Mouse (Mus musculus) liver, embryonic 16.5 days (tissue): Measurements from ENCODE around the gene Sp4. TPM values are rescaled to one million over a fixed set of nuclear protein-coding genes. Genes with fewer than 3 reads are reported as not detected.
A peak's percentile ranks its signal among the peaks of the same experiment; 100 is the strongest.

Source experiments
- ATAC-seq: fragments of 200-750 bp; cut with Nextera tagmentation; 2 replicates; pipeline ENCODE4 v1.8.0; 2017; ENCODE audit warnings: low read depth, mild to moderate bottlenecking, moderate number of reproducible peaks, moderate library complexity
- H3K27ac ChIP-seq: fragments of 300-500 bp; sonication (generic); 2 replicates; pipeline ENCODE4 v1.5.1; 2014; ENCODE audit warnings: mild to moderate bottlenecking, low read length
- H3K27me3 ChIP-seq: fragments of 300-500 bp; sonication (generic); 2 replicates; pipeline ENCODE4 v1.6.1; 2014; ENCODE audit warnings: low read depth, low read length, mixed read lengths; ENCODE audit not compliant: control insufficient read depth, insufficient read depth
- H3K36me3 ChIP-seq: fragments of 300-500 bp; sonication (generic); 2 replicates; pipeline ENCODE4 v1.6.1; 2014; ENCODE audit warnings: mild to moderate bottlenecking; ENCODE audit not compliant: control insufficient read depth, insufficient read depth
- H3K4me1 ChIP-seq: fragments of 300-500 bp; sonication (generic); 2 replicates; pipeline ENCODE4 v1.6.1; 2014; ENCODE audit warnings: low read depth, low read length, mixed read lengths; ENCODE audit not compliant: control insufficient read depth
- H3K4me2 ChIP-seq: fragments of 300-500 bp; sonication (generic); 2 replicates; pipeline ENCODE4 v1.6.1; 2014; ENCODE audit warnings: low read depth, low read length, mixed read lengths
- H3K4me3 ChIP-seq: fragments of 300-500 bp; sonication (generic); 2 replicates; pipeline ENCODE4 v1.5.1; 2014; ENCODE audit warnings: low read depth, mild to moderate bottlenecking, low read length
- H3K9ac ChIP-seq: fragments of 300-500 bp; sonication (generic); 2 replicates; pipeline ENCODE4 v1.6.1; 2014; ENCODE audit warnings: low read depth, low read length
- H3K9me3 ChIP-seq: fragments of 300-500 bp; sonication (generic); replicated peaks from 2 replicates; pipeline ENCODE4 v1.6.1; 2016; ENCODE audit warnings: low read length; ENCODE audit not compliant: control insufficient read depth
- WGBS: fragments of 180-500 bp; shearing (Covaris S2); extraction: QIAGEN DNeasy Blood & Tissue Kit; methylation state at CpG from one replicate; pipeline ENCODE4 v1.1.7; 2014; ENCODE audit not compliant: insufficient replicate concordance; 5-methylcytosine and 5-hydroxymethylcytosine counted together
- polyA plus RNA-seq: library from polyadenylated mRNA; unstranded; fragments of >200 nt; fragmentation: Nextera tagmentation; extraction: Ambion mirVana; gene quantifications from 2 replicates; pipeline ENCODE4 v1.2.1, GENCODE M21; 2015

Gene Sp4
- polyA plus RNA-seq, 1 experiment from 2014 or later: 5.7 TPM

- peaks cover 25% of the 10 kb centered on the region for H3K4me1 ChIP-seq
- H3K4me2 ChIP-seq: peak overlapping the region; percentile 68
- ATAC-seq: no peak
- H3K9ac ChIP-seq: no peak overlapping the region
- peak overlapping the region; percentile 29 for H3K4me3 ChIP-seq
- no peaks in the 10 kb centered on the region for H3K9me3 ChIP-seq
- H3K36me3 ChIP-seq: peaks cover 3% of the 10 kb centered on the region; the same call in 1 of the 2 replicates
- WGBS: 38% methylated on average over 2 of the region's 2 CpGs
- H3K27ac ChIP-seq: no peak overlapping the region
- no peaks in the 10 kb centered on the region for H3K27me3 ChIP-seq
These were observed 5.0 kb downstream of the Sp4 start for GRCm38 (mm10) chr12:118296236-118296635.

- H3K4me2 ChIP-seq: peak overlapping the region; percentile 68
- no peak overlapping the region for H3K9ac ChIP-seq
- peaks cover 3% of the 10 kb centered on the region; the same call in 1 of the 2 replicates for H3K36me3 ChIP-seq
- ATAC-seq: no peak
- no peak overlapping the region for H3K27ac ChIP-seq
- H3K4me3 ChIP-seq: no peak overlapping the region; the same call in 1 of the 2 replicates
- peaks cover 25% of the 10 kb centered on the region for H3K4me1 ChIP-seq
- H3K27me3 ChIP-seq: no peaks in the 10 kb centered on the region
- no peaks in the 10 kb centered on the region for H3K9me3 ChIP-seq
- 80% methylated on average over 1 of the region's 1 CpGs for WGBS
These were observed 5.4 kb downstream of the Sp4 start for GRCm38 (mm10) chr12:118295793-118296192.

- no peak overlapping the region for H3K27ac ChIP-seq
- H3K27me3 ChIP-seq: no peaks in the 10 kb centered on the region
- no peak overlapping the region for H3K4me2 ChIP-seq
- 69% methylated on average over 1 of the region's 1 CpGs for WGBS
- ATAC-seq: peak; percentile 67
- H3K36me3 ChIP-seq: no peaks in the 10 kb centered on the region
- no peak overlapping the region for H3K4me3 ChIP-seq
- no peak overlapping the region for H3K9ac ChIP-seq
- no peaks in the 10 kb centered on the region for H3K9me3 ChIP-seq
- no peaks in the 10 kb centered on the region; the same call in 1 of the 2 replicates for H3K4me1 ChIP-seq
These were observed 12.3 kb downstream of the Sp4 start for GRCm38 (mm10) chr12:118288947-118289346.

- H3K36me3 ChIP-seq: no peaks in the 10 kb centered on the region
- no peaks in the 10 kb centered on the region for H3K9me3 ChIP-seq
- no peak overlapping the region for H3K9ac ChIP-seq
- no peak for ATAC-seq
- 68% methylated on average over 6 of the region's 6 CpGs for WGBS
- no peak overlapping the region for H3K27ac ChIP-seq
- H3K27me3 ChIP-seq: no peaks in the 10 kb centered on the region
- H3K4me3 ChIP-seq: no peak overlapping the region
- no peak overlapping the region for H3K4me2 ChIP-seq
- peaks cover 7% of the 10 kb centered on the region; the same call in 1 of the 2 replicates for H3K4me1 ChIP-seq
These were observed 16.1 kb downstream of the Sp4 start for GRCm38 (mm10) chr12:118285099-118285498.

GRCm38 (mm10) chr12:118281961-118282360 is 19.3 kb downstream of the Sp4 start:
- peaks cover 7% of the 10 kb centered on the region; the same call in 1 of the 2 replicates for H3K4me1 ChIP-seq
- H3K27me3 ChIP-seq: no peaks in the 10 kb centered on the region
- WGBS: 31% methylated on average over 1 of the region's 1 CpGs
- no peak overlapping the region for H3K4me2 ChIP-seq
- no peak for ATAC-seq
- no peak overlapping the region for H3K27ac ChIP-seq
- no peaks in the 10 kb centered on the region for H3K36me3 ChIP-seq
- H3K9me3 ChIP-seq: no peaks in the 10 kb centered on the region
- no peak overlapping the region for H3K4me3 ChIP-seq
- no peak overlapping the region for H3K9ac ChIP-seq

- WGBS: 90% methylated on average over 5 of the region's 5 CpGs
- Histone ChIP-seq H3K4me2 (no peak overlapping the region), H3K9me3 (no peaks in the 10 kb centered on the region), H3K4me1 (no peaks in the 10 kb centered on the region), H3K36me3 (no peaks in the 10 kb centered on the region), H3K9ac (no peak overlapping the region), H3K27ac (no peak overlapping the region), H3K27me3 (no peaks in the 10 kb centered on the region), H3K4me3 (no peak overlapping the region)
- ATAC-seq: no peak
These were observed 24.9 kb downstream of the Sp4 start for GRCm38 (mm10) chr12:118276385-118276784.

GRCm38 (mm10) chr12:118264905-118265304 is 36.3 kb downstream of the Sp4 start:
- no peaks in the 10 kb centered on the region for H3K27me3 ChIP-seq
- no peaks in the 10 kb centered on the region for H3K9me3 ChIP-seq
- H3K27ac ChIP-seq: no peak overlapping the region
- no peak for ATAC-seq
- no peaks in the 10 kb centered on the region; the same call in 1 of the 2 replicates for H3K36me3 ChIP-seq
- no peak overlapping the region for H3K4me2 ChIP-seq
- H3K4me3 ChIP-seq: no peak overlapping the region
- H3K4me1 ChIP-seq: no peaks in the 10 kb centered on the region
- H3K9ac ChIP-seq: no peak overlapping the region

- Histone ChIP-seq H3K27me3 (no peaks in the 10 kb centered on the region), H3K27ac (no peak overlapping the region), H3K9me3 (no peaks in the 10 kb centered on the region), H3K4me3 (no peak overlapping the region), H3K36me3 (no peaks in the 10 kb centered on the region; the same call in 1 of the 2 replicates), H3K9ac (no peak overlapping the region), H3K4me2 (no peak overlapping the region), H3K4me1 (no peaks in the 10 kb centered on the region)
- 62% methylated on average over 1 of the region's 1 CpGs for WGBS
- no peak for ATAC-seq
These were observed 37.4 kb downstream of the Sp4 start for GRCm38 (mm10) chr12:118263878-118264277.

- Histone ChIP-seq H3K9me3 (no peaks in the 10 kb centered on the region), H3K36me3 (peaks cover 4% of the 10 kb centered on the region; the same call in 1 of the 2 replicates), H3K4me2 (no peak overlapping the region), H3K27me3 (no peaks in the 10 kb centered on the region), H3K4me3 (no peak overlapping the region), H3K27ac (no peak overlapping the region), H3K4me1 (no peaks in the 10 kb centered on the region), H3K9ac (no peak overlapping the region)
- WGBS: 61% methylated on average over 1 of the region's 1 CpGs
- ATAC-seq: no peak
These were observed 45.9 kb downstream of the Sp4 start for GRCm38 (mm10) chr12:118255292-118255782.
